Mouse (Mus musculus) liver, embryonic 11.5 days (tissue): Measurements from ENCODE around the gene Bbs9. TPM values are rescaled to one million over a fixed set of nuclear protein-coding genes. Genes with fewer than 3 reads are reported as not detected.

Source experiments
- ATAC-seq: fragments of 200-750 bp; cut with Nextera tagmentation; replicated peaks from 2 replicates; pipeline ENCODE4 v1.8.0; 2017; ENCODE audit warnings: moderate number of reproducible peaks, mild to moderate bottlenecking, moderate TSS enrichment, moderate library complexity; ENCODE audit not compliant: low FRiP score
- DNase-seq: peaks from one replicate; pipeline ENCODE4 v3.0.0-alpha.2; 2017; ENCODE audit warnings: low spot score
- H3K27ac ChIP-seq: fragments of 300-500 bp; sonication (generic); 2 replicates; pipeline ENCODE4 v1.5.1; 2014; ENCODE audit warnings: mild to moderate bottlenecking, low read depth, low read length, control low read depth
- H3K27me3 ChIP-seq: fragments of 300-500 bp; sonication (generic); replicated peaks from 2 replicates; pipeline ENCODE4 v1.6.1; 2014; ENCODE audit warnings: low read length, mixed read lengths; ENCODE audit not compliant: control insufficient read depth, insufficient read depth
- H3K36me3 ChIP-seq: fragments of 300-500 bp; sonication (generic); 2 replicates; pipeline ENCODE4 v1.6.1; 2014; ENCODE audit warnings: mild to moderate bottlenecking, low read length, moderate library complexity, mixed read lengths; ENCODE audit not compliant: control insufficient read depth, insufficient read depth
- H3K4me1 ChIP-seq: fragments of 300-500 bp; sonication (generic); replicated peaks from 2 replicates; pipeline ENCODE4 v1.6.1; 2014; ENCODE audit warnings: low read length, mixed read lengths; ENCODE audit not compliant: control insufficient read depth, insufficient read depth
- H3K4me2 ChIP-seq: fragments of 300-500 bp; sonication (generic); 2 replicates; pipeline ENCODE4 v1.6.1; 2014; ENCODE audit warnings: mild to moderate bottlenecking, control low read depth, moderate library complexity
- H3K4me3 ChIP-seq: fragments of 300-500 bp; sonication (generic); 2 replicates; pipeline ENCODE4 v1.5.1; 2014; ENCODE audit warnings: low read depth, low read length, control low read depth
- H3K9ac ChIP-seq: fragments of 300-500 bp; sonication (generic); 2 replicates; pipeline ENCODE4 v1.6.1; 2014; ENCODE audit warnings: low read depth, low read length, control low read depth
- H3K9me3 ChIP-seq: fragments of 300-500 bp; sonication (generic); 2 replicates; pipeline ENCODE4 v1.6.1; 2016; ENCODE audit warnings: low read length, inconsistent platforms, mixed read lengths; ENCODE audit not compliant: control insufficient read depth
- WGBS: fragments of 180-500 bp; shearing (Covaris S2); extraction: QIAGEN DNeasy Blood & Tissue Kit; methylation state at CpG from one replicate; pipeline ENCODE4 v1.1.7; 2014; 5-methylcytosine and 5-hydroxymethylcytosine counted together
- polyA plus RNA-seq: library from polyadenylated mRNA; unstranded; fragments of >200 nt; fragmentation: Nextera tagmentation; extraction: Ambion mirVana; gene quantifications from 2 replicates; pipeline ENCODE4 v1.2.1, GENCODE M21; 2014

Bbs9 gene
- polyA plus RNA-seq, 1 experiment from 2014 or later, result 8.7 TPM

DNA sequence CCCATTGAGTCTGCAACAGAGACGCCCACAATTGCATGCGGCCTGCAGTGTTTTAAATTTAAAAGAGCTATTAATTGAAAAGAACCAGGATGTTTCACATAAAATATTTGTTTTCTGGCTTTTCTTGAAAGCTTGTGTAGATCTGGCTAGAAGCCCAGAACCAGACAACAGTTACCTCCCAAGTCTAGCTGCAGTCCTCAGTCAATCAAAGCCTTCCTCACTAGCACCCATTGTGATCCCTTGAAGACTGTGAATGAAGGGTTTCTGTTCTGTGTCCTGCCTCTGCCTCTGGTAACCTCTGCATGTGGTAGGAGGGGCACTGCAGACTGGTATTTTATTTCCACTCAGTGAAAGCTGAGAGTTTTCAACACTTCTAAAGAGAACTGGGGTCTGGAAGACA lies 27.5 kb downstream of the Bbs9 start:
- Histone ChIP-seq H3K9me3 (no peaks in the 10 kb centered on the region), H3K4me2 (no peak overlapping the region), H3K4me1 (peaks cover 9% of the 10 kb centered on the region), H3K9ac (no peak overlapping the region), H3K4me3 (no peak overlapping the region), H3K27ac (no peak overlapping the region), H3K27me3 (no peaks in the 10 kb centered on the region), H3K36me3 (no peaks in the 10 kb centered on the region)
- no peak for DNase-seq
- no peak for ATAC-seq
- WGBS, result 89% methylated on average over 2 of the region's 2 CpGs

DNA sequence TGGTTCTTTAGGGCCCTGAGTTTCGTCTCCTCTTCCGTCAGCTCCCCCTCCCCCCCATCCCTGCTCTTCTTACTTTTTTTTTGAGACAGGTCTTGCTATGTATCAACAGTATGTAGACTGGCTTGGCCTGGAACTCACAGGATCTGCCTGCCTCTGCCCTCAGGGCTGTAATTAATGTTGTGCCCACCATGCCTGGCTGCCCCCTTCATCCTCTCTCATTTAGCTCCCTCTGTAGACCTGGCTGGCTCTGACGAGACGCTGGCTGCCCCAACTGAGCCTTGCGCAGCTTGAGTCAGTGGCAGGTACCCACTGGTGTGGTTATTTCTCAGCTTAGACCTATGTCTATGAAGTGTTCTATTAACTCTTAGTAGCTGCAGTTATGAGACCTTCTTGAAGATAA lies 28.1 kb downstream of the Bbs9 start:
- 78% methylated on average over 5 of the region's 5 CpGs for WGBS
- no peak for ATAC-seq
- no peak overlapping the region for H3K27ac ChIP-seq
- no peak for DNase-seq
- H3K9me3 ChIP-seq, result no peaks in the 10 kb centered on the region
- no peaks in the 10 kb centered on the region for H3K36me3 ChIP-seq
- H3K4me1 ChIP-seq, result peaks cover 9% of the 10 kb centered on the region
- H3K4me2 ChIP-seq, result no peak overlapping the region
- no peak overlapping the region for H3K4me3 ChIP-seq
- no peak overlapping the region for H3K9ac ChIP-seq
- H3K27me3 ChIP-seq, result no peaks in the 10 kb centered on the region

DNA sequence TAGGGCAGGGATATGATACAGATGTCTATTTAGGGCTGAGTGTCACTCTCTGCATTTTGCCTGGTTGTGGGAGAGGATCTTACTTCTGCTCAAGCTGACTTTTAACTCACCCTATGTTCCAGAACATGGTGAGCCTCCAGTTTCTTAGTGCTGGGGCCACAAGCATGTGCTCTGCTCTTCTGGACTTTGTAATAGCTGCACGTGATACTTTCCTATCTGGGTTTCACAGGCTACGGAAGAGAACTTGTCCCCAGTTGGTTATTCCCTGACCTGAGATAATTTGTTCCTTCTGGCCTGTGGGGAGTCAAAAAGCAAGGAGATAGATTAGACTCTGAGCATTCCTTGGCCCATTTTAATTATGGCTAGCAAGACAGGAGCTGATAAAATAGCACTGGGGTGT lies 30.1 kb downstream of the Bbs9 start:
- Histone ChIP-seq H3K27me3 (no peaks in the 10 kb centered on the region), H3K9me3 (no peaks in the 10 kb centered on the region), H3K9ac (no peak overlapping the region), H3K4me1 (peaks cover 9% of the 10 kb centered on the region), H3K4me3 (no peak overlapping the region), H3K36me3 (no peaks in the 10 kb centered on the region), H3K4me2 (no peak overlapping the region), H3K27ac (peak overlapping the region; percentile 23; the same call in 1 of the 2 replicates)
- ATAC-seq (peak; percentile 49; the same call in 1 of the 2 replicates), DNase-seq (no peak)
- WGBS, result 39% methylated on average over 2 of the region's 2 CpGs

DNA sequence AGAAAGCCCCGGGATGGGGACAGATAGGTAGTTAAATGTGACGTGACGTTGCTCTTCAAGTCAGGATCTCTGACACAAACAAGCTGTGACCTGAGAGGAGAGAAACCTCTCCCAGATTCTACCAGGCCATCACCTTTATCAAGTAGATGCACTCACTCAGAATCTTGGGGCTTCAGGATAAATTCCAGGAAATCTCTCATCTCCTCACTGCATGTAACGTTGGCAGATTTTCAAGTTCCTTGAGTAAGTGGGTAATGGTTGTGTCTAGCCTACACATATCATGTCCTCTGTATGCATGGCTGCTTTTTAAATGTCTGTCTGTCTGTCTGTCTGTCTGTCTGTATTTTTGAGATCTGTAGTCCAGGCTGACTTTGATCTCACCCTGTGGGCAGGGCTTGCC lies 39.6 kb downstream of the Bbs9 start:
- Histone ChIP-seq H3K4me1 (no peaks in the 10 kb centered on the region), H3K27ac (no peak overlapping the region), H3K4me3 (no peak overlapping the region), H3K9ac (no peak overlapping the region), H3K4me2 (no peak overlapping the region), H3K9me3 (no peaks in the 10 kb centered on the region), H3K27me3 (no peaks in the 10 kb centered on the region), H3K36me3 (no peaks in the 10 kb centered on the region)
- 68% methylated on average over 4 of the region's 4 CpGs for WGBS
- no peak for DNase-seq
- no peak for ATAC-seq

DNA sequence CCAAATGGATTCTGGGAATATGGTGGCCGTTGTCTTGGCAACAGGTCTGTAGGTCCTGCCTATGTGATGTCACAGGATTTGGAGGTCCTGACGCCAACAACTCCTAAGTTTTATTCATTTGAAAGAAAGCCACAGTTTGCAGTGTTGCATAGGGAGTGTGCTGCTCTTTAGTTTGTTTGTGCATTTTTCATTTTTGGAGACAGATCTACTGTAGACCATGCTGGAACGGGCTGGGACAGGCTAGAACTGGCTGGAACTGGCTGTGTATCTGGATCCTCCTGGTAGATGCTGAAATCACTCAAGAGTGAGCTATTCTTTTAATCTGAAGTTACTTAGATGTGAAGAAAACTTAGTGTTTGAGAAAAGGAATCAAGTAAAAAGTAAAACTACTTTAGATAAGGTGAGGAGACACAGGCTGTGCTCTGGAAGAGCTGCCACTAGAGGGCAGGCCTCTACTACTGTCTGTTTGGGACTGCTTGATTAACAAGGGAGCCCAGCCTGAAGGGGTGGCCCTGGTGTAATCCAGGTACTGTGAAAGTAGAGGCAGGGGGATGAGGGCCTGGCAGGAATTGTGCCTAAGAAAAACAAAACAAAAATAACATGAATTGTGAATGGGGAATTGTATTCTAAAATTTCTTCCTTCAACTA lies 43.0 kb downstream of the Bbs9 start:
- ATAC-seq (no peak), DNase-seq (no peak)
- Histone ChIP-seq H3K9me3 (no peaks in the 10 kb centered on the region), H3K36me3 (no peaks in the 10 kb centered on the region), H3K4me3 (no peak overlapping the region), H3K4me2 (no peak overlapping the region), H3K27me3 (no peaks in the 10 kb centered on the region), H3K9ac (no peak overlapping the region), H3K4me1 (no peaks in the 10 kb centered on the region), H3K27ac (no peak overlapping the region)
- 96% methylated on average over 3 of the region's 3 CpGs for WGBS

DNA sequence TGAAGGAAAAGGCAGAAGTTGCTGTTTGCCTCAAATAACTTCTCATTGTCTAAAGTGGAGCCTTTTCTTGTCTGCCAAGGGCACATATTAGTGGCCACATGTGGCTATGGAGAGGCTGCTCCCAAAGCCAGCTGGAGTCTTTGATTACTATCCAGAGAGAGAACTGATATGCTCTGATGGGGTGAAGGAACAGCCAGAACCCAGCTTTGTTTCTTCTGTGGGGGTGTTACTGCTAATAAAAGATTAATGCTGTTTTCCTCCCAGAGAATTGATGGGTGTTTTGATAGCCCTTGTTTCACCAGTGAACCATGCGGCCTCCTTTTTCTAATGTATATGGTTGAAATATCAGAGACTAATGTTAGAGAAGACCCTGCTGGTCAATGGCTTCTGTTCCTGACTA lies 47.9 kb downstream of the Bbs9 start:
- Histone ChIP-seq H3K9ac (no peak overlapping the region), H3K4me3 (no peak overlapping the region), H3K4me2 (no peak overlapping the region), H3K27ac (no peak overlapping the region), H3K4me1 (no peaks in the 10 kb centered on the region), H3K27me3 (no peaks in the 10 kb centered on the region), H3K36me3 (no peaks in the 10 kb centered on the region), H3K9me3 (no peaks in the 10 kb centered on the region)
- 91% methylated on average over 1 of the region's 1 CpGs for WGBS
- DNase-seq (no peak), ATAC-seq (no peak)

DNA sequence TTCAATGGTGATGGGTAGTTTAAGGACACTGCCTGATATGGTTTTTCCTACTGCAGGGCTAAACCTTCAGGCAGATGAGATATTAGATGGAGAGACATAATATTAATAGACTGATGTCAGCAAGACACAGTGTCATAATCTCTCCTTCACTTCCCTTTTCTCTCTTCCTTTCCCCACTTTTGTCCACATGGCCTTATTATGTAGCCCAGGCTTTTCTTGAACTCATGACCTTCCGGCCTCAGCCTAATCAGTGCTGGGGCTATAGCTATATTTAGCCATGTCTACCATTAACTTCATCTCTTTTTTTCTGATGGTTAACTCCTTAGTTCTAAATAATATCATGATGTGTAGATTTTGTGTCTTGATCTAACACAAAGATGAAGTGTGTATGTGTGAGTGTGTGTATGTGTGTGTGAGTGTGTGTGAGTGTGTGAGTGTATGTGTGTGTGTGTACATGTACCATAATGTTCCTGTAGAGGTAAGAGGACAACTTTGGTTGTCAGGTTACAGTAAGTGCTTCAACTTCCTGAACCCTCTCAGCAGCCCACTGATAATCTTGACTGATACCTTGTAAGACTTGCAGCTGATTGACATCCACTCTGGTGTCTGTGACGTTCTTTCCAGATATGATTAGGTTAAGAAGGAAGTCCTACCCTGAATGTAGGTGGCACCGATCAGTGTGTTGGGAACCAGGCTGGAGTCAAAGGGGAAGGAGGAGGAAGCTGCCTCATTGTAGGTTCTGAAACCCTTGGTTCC lies 55.4 kb downstream of the Bbs9 start:
- Histone ChIP-seq H3K4me3 (no peak overlapping the region), H3K27ac (no peak overlapping the region), H3K27me3 (no peaks in the 10 kb centered on the region), H3K4me1 (no peaks in the 10 kb centered on the region), H3K9me3 (no peaks in the 10 kb centered on the region), H3K36me3 (no peaks in the 10 kb centered on the region), H3K9ac (no peak overlapping the region), H3K4me2 (no peak overlapping the region)
- no peak for ATAC-seq
- no peak for DNase-seq
- WGBS, result 65% methylated on average over 3 of the region's 3 CpGs

DNA sequence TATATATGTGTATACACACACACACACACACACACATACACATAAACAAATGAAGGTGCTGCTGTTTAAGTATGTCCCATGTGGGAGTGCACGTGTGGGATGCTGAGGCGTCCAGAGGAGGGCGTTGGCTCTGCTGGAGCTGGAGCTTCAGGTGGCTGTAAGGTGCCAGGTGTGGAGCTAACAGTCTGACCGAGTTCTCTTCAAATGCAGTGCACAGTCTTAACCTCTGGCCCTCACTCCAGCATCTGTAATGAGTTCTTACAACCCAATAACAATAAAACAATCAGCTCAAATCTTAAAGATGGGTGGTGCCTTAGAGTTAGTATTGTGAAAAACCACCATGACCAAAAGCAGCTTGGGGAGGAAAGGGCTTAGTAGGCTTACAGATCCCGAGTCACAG lies 56.6 kb downstream of the Bbs9 start:
- WGBS, result 74% methylated on average over 5 of the region's 5 CpGs
- no peak overlapping the region for H3K9ac ChIP-seq
- DNase-seq (no peak), ATAC-seq (no peak)
- no peak overlapping the region for H3K4me2 ChIP-seq
- H3K4me3 ChIP-seq, result no peak overlapping the region
- no peaks in the 10 kb centered on the region for H3K9me3 ChIP-seq
- no peaks in the 10 kb centered on the region for H3K4me1 ChIP-seq
- no peak overlapping the region for H3K27ac ChIP-seq
- H3K27me3 ChIP-seq, result no peaks in the 10 kb centered on the region
- H3K36me3 ChIP-seq, result no peaks in the 10 kb centered on the region
